In genomic region chr8:95351461-95351860, GRCm38 (mm10) we compare ENCODE assay signal across 8 mouse cellular contexts. TPM values are rescaled to one million over a fixed set of nuclear protein-coding genes. Genes with fewer than 3 reads are reported as not detected.
DNase-seq lines count a peak whose midpoint lies in the region; ATAC-seq and TF ChIP-seq lines count a peak whose summit lies in the region.

No protein-coding gene starts in this region.

- no peak overlapping the region for H3K9ac ChIP-seq in ES-E14 (ENCODE audit: insufficient read depth, low read depth, low read length, poor library complexity, severe bottlenecking)
- no peak overlapping the region for H3K9ac ChIP-seq in hindbrain, embryonic 12.5 days

- no peak for ATAC-seq in hindbrain, embryonic 12.5 days (ENCODE audit: low FRiP score)

- H3K36me3 ChIP-seq in ES-E14 (ENCODE audit: control insufficient read depth, insufficient read depth, low read length, poor library complexity, severe bottlenecking) = peaks cover 2% of the 10 kb centered on the region; the same call in 1 of the 2 replicates
- 0 out of 2 replicates have a peak, but pooled peaks cover 3% of the 10 kb centered on the region for H3K36me3 ChIP-seq in hindbrain, embryonic 12.5 days

- in situ Hi-C loops in ES-E14 (cut with MboI; ENCODE audit: low sequenced_read_pairs in 2 of 2, unreplicated experiment in 2 of 2) = no loop called here

- 3% methylated on average over 15 of the region's 15 CpGs for WGBS in hindbrain, embryonic 12.5 days

- no peak overlapping the region for H3K27ac ChIP-seq in ES-E14 (ENCODE audit: insufficient read depth, low read depth, low read length, poor library complexity, severe bottlenecking)
- H3K27ac ChIP-seq in hindbrain, embryonic 12.5 days = no peak overlapping the region

- no peaks in the 10 kb centered on the region for H3K9me3 ChIP-seq in ES-E14 (ENCODE audit: control insufficient read depth, insufficient read depth, low read depth, low read length)
- no peaks in the 10 kb centered on the region for H3K9me3 ChIP-seq in hindbrain, embryonic 12.5 days (replicated peaks)

- no peak for DNase-seq in ES-E14 (ENCODE audit: low read depth, low spot score)
- DNase-seq in brain, adult 2 months (ENCODE audit: low read depth, low spot score) = peak; percentile 65
- peak; percentile 55 for DNase-seq in lung, postnatal 10 days
- no peak for DNase-seq in testis, postnatal 10 days (ENCODE audit: low spot score)
- DNase-seq in left cerebral cortex, adult 11 months (ENCODE audit: low spot score) = no peak
- DNase-seq in right cerebral cortex, postnatal 10 days (ENCODE audit: low spot score in 2 of 2) = no peak
- no peak for DNase-seq in adrenal gland, adult 18-20 months (ENCODE audit: low spot score in 2 of 2)

- peak overlapping the region; percentile 88 for H3K4me2 ChIP-seq in hindbrain, embryonic 12.5 days (replicated peaks)

- H3K4me3 ChIP-seq in ES-E14 (ENCODE audit: insufficient read depth in 1 of 2, low read depth in 1 of 2, low read length in 2 of 2, poor library complexity in 1 of 2, severe bottlenecking in 1 of 2) = peak overlapping the region; percentile 83 to 94
- peak overlapping the region; percentile 81; the same call in 1 of the 2 replicates for H3K4me3 ChIP-seq in hindbrain, embryonic 12.5 days

- H3K4me1 ChIP-seq in ES-E14 (ENCODE audit: control insufficient read depth in 2 of 2, insufficient read depth in 2 of 2, low read length in 2 of 2, poor library complexity in 1 of 2) = no peaks in the 10 kb centered on the region; a peak in 1 of 4 replicates
- H3K4me1 ChIP-seq in hindbrain, embryonic 12.5 days = peaks cover 42% of the 10 kb centered on the region

- peaks cover 8% of the 10 kb centered on the region; the same call in 1 of the 2 replicates for H3K27me3 ChIP-seq in hindbrain, embryonic 12.5 days

TF ChIP-seq in ES-E14, 5 proteins besides CTCF, POLR2A, EP300 and RAD21:
- TF ChIP-seq CHD2 (IDR thresholded peaks at IDR 0.05; ENCODE audit: low read depth, low read length) = no peak
- no peak for TF ChIP-seq MAFK (IDR thresholded peaks at IDR 0.05; ENCODE audit: insufficient read depth, low read depth, low read length)
- TF ChIP-seq ZC3H11A (IDR thresholded peaks at IDR 0.05; ENCODE audit: borderline replicate concordance, low read depth, low read length) = no peak
- TF ChIP-seq ZNF384 (IDR thresholded peaks at IDR 0.05; ENCODE audit: low read depth, low read length) = no peak
- no peak for TF ChIP-seq HCFC1 (IDR thresholded peaks at IDR 0.05; ENCODE audit: borderline replicate concordance, insufficient read depth, low read length)

RNA-seq across cellular contexts. Expression of gene Mmp15, which starts 0.6 kb away (rescaled TPM):
- total RNA-seq in ES-E14 (2012; rRNA removed) = 5.0 and 5.4 TPM in 2 replicates
- polyA plus RNA-seq in hindbrain, embryonic 12.5 days (2016; fragmentation: Nextera tagmentation; extraction: Ambion mirVana) = 31.8 and 33.2 TPM in 2 replicates
- 1 to 10 TPM; 5.6 to 8.9 TPM for total RNA-seq in adrenal gland, adult 18-20 months (2021)

RNA-seq across cellular contexts. Expression of gene Usb1, which starts 19.4 kb away (rescaled TPM):
- total RNA-seq in ES-E14 (2012; rRNA removed) = 18.6 and 25.9 TPM in 2 replicates
- 38.0 and 38.5 TPM in 2 replicates for polyA plus RNA-seq in hindbrain, embryonic 12.5 days (2016; fragmentation: Nextera tagmentation; extraction: Ambion mirVana)
- total RNA-seq in adrenal gland, adult 18-20 months (2021) = 10 to 100 TPM; 11.6 to 11.9 TPM

RNA-seq across cellular contexts. Expression of gene Zfp319, which starts 19.7 kb away (rescaled TPM):
- 2.4 and 3.2 TPM in 2 replicates for total RNA-seq in ES-E14 (2012; rRNA removed)
- 20.4 and 21.7 TPM in 2 replicates for polyA plus RNA-seq in hindbrain, embryonic 12.5 days (2016; fragmentation: Nextera tagmentation; extraction: Ambion mirVana)
- 10 to 100 TPM in 1 of 2 experiments, 1 to 10 TPM in 1; 9.4 to 11.0 TPM for total RNA-seq in adrenal gland, adult 18-20 months (2021)

RNA-seq across cellular contexts. Expression of gene Tepp, which starts 41.1 kb away (rescaled TPM):
- total RNA-seq in ES-E14 (2012; rRNA removed) = 0.45 and 0.95 TPM in 2 replicates
- not detected in 2 replicates for polyA plus RNA-seq in hindbrain, embryonic 12.5 days (2016; fragmentation: Nextera tagmentation; extraction: Ambion mirVana)
- 1 to 10 TPM in 1 of 2 experiments, under 1 TPM in 1; 0.64 to 1.3 TPM for total RNA-seq in adrenal gland, adult 18-20 months (2021)

RNA-seq across cellular contexts. Expression of gene Cngb1, which starts 45.1 kb away (rescaled TPM):
- 1.1 and 1.5 TPM in 2 replicates for total RNA-seq in ES-E14 (2012; rRNA removed)
- polyA plus RNA-seq in hindbrain, embryonic 12.5 days (2016; fragmentation: Nextera tagmentation; extraction: Ambion mirVana) = 0.56 and 1.1 TPM in 2 replicates
- total RNA-seq in adrenal gland, adult 18-20 months (2021) = under 1 TPM; 0.20 to 0.22 TPM

Comparison
In these comparisons a context has a peak if more than half of its experiments do, and no peak if none do; other contexts are left out.
1. DNase-seq: peak in brain, adult 2 months (single experiment) and lung, postnatal 10 days (single experiment); none in ES-E14 (single experiment), testis, postnatal 10 days (single experiment), left cerebral cortex, adult 11 months (single experiment), right cerebral cortex, postnatal 10 days (0 of 2) and adrenal gland, adult 18-20 months (0 of 2).